Mouse (Mus musculus) midbrain, embryonic 16.5 days (tissue): ENCODE results near the gene Pafah1b3. TPM values are rescaled to one million over a fixed set of nuclear protein-coding genes. Genes with fewer than 3 reads are reported as not detected.

Experiments
- ATAC-seq: fragments of 200-750 bp; cut with Nextera tagmentation; 2 replicates; pipeline ENCODE4 v1.8.0; 2017; ENCODE audit warnings: moderate TSS enrichment
- H3K27ac ChIP-seq: fragments of 300-500 bp; sonication (generic); 2 replicates; pipeline ENCODE4 v1.5.1; 2014; ENCODE audit warnings: mild to moderate bottlenecking, low read length, mixed read lengths
- H3K27me3 ChIP-seq: fragments of 300-500 bp; sonication (generic); 2 replicates; pipeline ENCODE4 v1.6.1; 2014; ENCODE audit warnings: low read depth, low read length, mixed read lengths; ENCODE audit not compliant: control insufficient read depth, insufficient read depth
- H3K36me3 ChIP-seq: fragments of 300-500 bp; sonication (generic); 2 replicates; pipeline ENCODE4 v1.6.1; 2014; ENCODE audit warnings: mild to moderate bottlenecking, low read length, moderate library complexity, mixed read lengths; ENCODE audit not compliant: control insufficient read depth, insufficient read depth
- H3K4me1 ChIP-seq: fragments of 300-500 bp; sonication (generic); 2 replicates; pipeline ENCODE4 v1.6.1; 2014; ENCODE audit warnings: mild to moderate bottlenecking, low read length, mixed read lengths; ENCODE audit not compliant: control insufficient read depth, insufficient read depth
- H3K4me2 ChIP-seq: fragments of 300-500 bp; sonication (generic); 2 replicates; pipeline ENCODE4 v1.6.1; 2014; ENCODE audit warnings: mild to moderate bottlenecking, low read length, mixed read lengths
- H3K4me3 ChIP-seq: fragments of 300-500 bp; sonication (generic); 2 replicates; pipeline ENCODE4 v1.5.1; 2014; ENCODE audit warnings: low read depth, mild to moderate bottlenecking, low read length, moderate library complexity, mixed read lengths
- H3K9ac ChIP-seq: fragments of 300-500 bp; sonication (generic); 2 replicates; pipeline ENCODE4 v1.6.1; 2014; ENCODE audit warnings: low read depth, low read length, mixed read lengths
- H3K9me3 ChIP-seq: fragments of 300-500 bp; sonication (generic); replicated peaks from 2 replicates; pipeline ENCODE4 v1.6.1; 2014; ENCODE audit warnings: mild to moderate bottlenecking, low read length, mixed read lengths; ENCODE audit not compliant: control insufficient read depth, poor library complexity, severe bottlenecking
- WGBS: fragments of 180-500 bp; shearing (Covaris S2); extraction: QIAGEN DNeasy Blood & Tissue Kit; methylation state at CpG from one replicate; pipeline ENCODE4 v1.1.7; 2014; 5-methylcytosine and 5-hydroxymethylcytosine counted together
- polyA plus RNA-seq: library from polyadenylated mRNA; unstranded; fragments of >200 nt; fragmentation: Nextera tagmentation; extraction: Ambion mirVana; gene quantifications from 2 replicates; pipeline ENCODE4 v1.2.1, GENCODE M21; 2015

Gene Pafah1b3
- polyA plus RNA-seq, 1 experiment from 2014 or later, result 703 TPM

DNA sequence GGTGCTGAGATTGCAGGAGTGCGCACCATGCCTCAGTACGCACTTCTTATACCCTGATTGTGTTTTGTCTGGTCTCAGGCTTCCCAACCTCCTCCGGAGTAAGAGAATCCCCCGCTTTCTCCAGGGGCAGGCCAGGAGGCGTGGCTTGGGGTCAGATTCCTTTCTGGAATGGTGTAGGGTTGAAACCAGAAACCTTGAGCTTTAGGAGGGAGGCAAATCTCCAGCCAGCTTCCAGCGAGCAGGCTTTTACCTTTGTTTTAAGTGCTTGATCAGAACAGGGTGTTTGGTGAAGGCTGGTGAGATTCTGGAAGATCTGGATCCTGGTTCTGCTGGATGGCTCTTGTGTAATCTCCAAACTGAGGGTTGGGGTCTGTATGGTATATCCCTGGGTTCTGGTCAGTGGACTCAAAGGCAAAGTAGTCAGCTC lies 24.3 kb upstream of the Pafah1b3 start:
- WGBS, result 11% methylated on average over 6 of the region's 6 CpGs
- Histone ChIP-seq H3K9ac (0 out of 2 replicates have a peak overlapping the region, but pooled peaks have one; percentile 20), H3K4me2 (peak overlapping the region; percentile 19), H3K27me3 (no peaks in the 10 kb centered on the region), H3K36me3 (no peaks in the 10 kb centered on the region; the same call in 1 of the 2 replicates), H3K9me3 (no peaks in the 10 kb centered on the region), H3K27ac (peak overlapping the region; percentile 55; the same call in 1 of the 2 replicates), H3K4me3 (no peak overlapping the region), H3K4me1 (peaks cover 33% of the 10 kb centered on the region)
- no peak for ATAC-seq

DNA sequence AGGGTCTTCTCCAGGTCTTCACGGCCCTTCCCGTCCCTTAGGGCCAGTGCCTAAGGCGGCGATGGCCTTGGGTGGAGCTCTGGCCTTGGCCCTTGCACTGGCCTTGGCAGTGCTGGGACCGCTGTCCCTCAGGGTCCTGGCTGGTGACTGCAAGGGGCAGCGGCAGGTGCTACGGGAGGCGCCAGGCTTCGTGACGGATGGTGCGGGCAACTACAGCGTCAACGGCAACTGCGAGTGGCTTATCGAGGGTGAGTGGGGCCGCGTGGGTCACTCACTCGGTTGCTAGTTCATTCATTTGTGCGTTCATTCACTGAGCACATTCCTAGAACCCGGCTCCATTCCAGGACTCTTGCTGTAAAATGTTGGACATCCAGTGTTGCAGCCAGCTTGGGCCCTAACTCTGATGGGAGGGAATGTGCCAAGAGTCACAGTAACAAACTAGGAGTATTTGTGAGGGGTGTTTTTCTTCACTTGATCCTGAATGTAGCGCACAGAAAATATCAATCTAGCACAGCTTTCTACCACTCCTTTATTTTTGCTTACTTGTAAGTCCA lies 19.7 kb upstream of the Pafah1b3 start:
- Histone ChIP-seq H3K36me3 (peaks cover 5% of the 10 kb centered on the region; the same call in 1 of the 2 replicates), H3K4me2 (peak overlapping the region; percentile 100), H3K4me1 (peaks cover 47% of the 10 kb centered on the region), H3K9me3 (no peaks in the 10 kb centered on the region), H3K27me3 (peaks cover 18% of the 10 kb centered on the region), H3K4me3 (peak overlapping the region; percentile 76), H3K27ac (peak overlapping the region; percentile 90), H3K9ac (peak overlapping the region; percentile 93)
- no peak; the same call in 1 of the 2 replicates for ATAC-seq
- WGBS, result 10% methylated on average over 21 of the region's 21 CpGs

DNA sequence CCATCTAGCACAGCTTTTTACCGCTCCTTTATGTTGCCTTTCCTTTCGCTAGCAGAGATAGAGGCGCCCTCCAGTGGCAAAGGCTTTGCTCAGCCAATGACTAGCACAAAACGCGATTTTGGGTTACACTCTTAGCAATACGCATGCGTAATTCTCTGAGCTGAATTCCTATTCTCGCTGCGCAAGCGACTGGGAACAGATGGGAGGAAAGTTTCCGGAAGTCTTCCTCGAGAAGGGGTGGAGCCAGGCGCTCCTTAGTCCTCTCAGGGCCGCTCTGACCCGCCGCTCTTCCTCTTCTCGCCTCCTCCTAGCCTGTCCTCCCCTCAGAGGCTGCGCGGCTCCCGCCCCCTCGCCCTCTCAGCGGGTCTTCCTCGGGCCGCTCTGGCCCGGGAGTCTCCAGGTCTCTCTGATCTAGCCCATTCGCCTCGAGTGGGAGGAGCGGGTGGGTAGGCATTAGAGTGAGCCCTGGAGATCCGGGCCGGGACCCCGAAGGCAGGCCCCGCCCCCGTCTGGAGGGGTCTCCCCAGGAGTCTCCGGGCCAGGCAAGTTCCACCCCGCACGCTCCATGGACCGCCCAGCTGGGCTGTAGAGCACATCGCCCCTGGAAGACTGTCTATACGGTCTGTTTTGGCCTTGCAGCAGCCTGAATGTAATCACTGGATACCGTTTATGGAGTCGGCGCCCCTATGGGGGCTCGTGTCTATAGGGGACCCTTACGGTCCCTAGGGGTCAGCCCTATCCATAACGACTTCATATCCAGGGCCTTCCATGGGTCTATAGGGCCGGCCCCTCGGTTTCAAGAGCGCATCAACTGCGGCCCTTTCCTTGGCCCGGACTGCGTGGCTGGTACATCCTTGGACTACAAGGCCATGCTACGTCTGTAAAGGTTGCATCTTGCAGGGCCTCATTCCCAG lies 19.0 kb upstream of the Pafah1b3 start, which contains the start of gene Megf8:
TSS of gene Megf8 (plus strand) at position 633 of the 914 bp plus-strand sequence.
- Histone ChIP-seq H3K4me3 (peak within 1 kb of the TSS; percentile 76), H3K27me3 (peaks cover 26% of the 10 kb centered on the region), H3K4me2 (peak within 1 kb of the TSS; percentile 100), H3K9ac (peak within 1 kb of the TSS; percentile 93), H3K9me3 (no peaks in the 10 kb centered on the region), H3K4me1 (peaks cover 42% of the 10 kb centered on the region), H3K36me3 (peaks cover 6% of the 10 kb centered on the region; the same call in 1 of the 2 replicates), H3K27ac (peak within 1 kb of the TSS; percentile 90)
- WGBS, result under 1% methylated on average over 52 of the region's 52 CpGs
- peak; percentile 99 for ATAC-seq

DNA sequence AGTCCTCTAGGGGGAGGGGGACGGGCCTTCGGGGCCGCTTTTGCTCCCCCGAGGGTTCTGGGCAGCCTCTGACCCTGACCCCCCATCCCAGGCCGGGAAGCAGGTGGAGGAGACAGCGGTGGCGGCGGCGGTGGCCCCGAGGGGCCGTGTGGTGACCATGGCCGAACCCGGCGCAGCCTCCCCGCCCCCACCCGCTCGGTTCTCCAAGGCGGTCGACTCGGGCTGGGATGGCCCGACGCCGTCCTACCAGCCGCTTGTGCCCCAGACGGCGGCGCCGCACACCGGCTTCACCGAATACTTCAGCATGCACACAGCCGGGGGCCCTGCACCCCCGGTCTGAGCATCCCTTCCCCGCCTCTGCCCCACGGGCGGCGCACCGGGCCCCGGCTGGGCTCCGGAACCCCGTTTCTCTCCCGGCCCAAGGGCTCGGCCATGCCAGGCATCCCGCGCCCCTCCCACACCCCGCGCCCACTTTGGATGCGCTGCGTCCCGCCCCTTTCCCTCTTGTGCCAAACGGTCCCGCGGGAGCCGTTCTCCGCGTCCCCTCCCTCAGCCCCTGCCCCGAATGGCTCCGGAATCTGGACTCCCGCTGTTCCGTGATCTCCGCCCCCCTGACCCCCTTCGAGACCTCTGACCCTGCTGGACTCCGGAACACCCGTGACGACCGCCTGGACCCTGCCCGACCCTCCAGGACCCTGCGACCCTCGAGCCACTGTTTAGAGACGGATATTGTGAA lies 17.7 kb upstream of the Pafah1b3 start:
- Histone ChIP-seq H3K4me1 (peaks cover 33% of the 10 kb centered on the region), H3K4me2 (peak overlapping the region; percentile 54), H3K27me3 (peaks cover 35% of the 10 kb centered on the region), H3K9me3 (no peaks in the 10 kb centered on the region), H3K27ac (no peak overlapping the region), H3K9ac (peak overlapping the region; percentile 48; the same call in 1 of the 2 replicates), H3K36me3 (peaks cover 6% of the 10 kb centered on the region; the same call in 1 of the 2 replicates), H3K4me3 (peak overlapping the region; percentile 27)
- no peak for ATAC-seq
- under 1% methylated on average over 63 of the region's 69 CpGs for WGBS

DNA sequence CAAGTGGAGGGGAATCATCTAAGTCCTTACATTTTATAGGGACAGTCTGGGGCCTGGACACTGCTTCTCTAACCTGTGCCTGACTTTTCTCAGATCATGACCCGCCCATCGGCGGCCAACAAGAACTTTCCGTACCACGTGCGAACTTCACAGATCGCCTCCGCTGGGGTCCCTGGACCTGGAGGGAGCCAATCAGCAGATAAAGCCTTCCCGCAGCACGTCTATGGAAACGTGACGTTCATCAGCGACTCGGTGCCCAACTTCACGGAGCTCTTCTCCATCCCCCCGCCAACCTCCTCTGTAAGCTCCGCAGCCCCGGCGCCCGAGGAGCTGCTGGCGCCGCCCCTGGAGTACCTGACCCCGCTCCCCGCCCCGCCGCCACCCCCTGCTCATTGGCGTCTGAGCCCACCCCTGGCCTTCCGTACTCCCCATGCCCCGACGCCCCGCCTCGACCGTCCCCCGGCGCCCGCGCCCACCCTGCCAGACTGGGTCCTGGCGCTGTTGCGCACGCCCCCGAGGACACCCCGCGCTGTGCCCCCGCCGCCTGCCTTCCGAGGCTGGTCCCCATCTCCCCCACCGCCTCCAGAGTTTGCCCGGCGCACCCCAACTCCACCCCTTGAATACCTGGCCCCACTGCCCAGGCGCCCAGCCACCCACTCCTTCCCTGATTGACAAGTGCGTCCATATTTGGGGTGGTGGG lies 17.0 kb upstream of the Pafah1b3 start:
- Histone ChIP-seq H3K4me3 (peak overlapping the region; percentile 27), H3K9me3 (no peaks in the 10 kb centered on the region), H3K4me1 (peaks cover 33% of the 10 kb centered on the region), H3K4me2 (peak overlapping the region; percentile 54), H3K27ac (no peak overlapping the region), H3K36me3 (peaks cover 6% of the 10 kb centered on the region; the same call in 1 of the 2 replicates), H3K27me3 (peaks cover 35% of the 10 kb centered on the region), H3K9ac (peak overlapping the region; percentile 48; the same call in 1 of the 2 replicates)
- 6% methylated on average over 42 of the region's 51 CpGs for WGBS
- no peak for ATAC-seq

DNA sequence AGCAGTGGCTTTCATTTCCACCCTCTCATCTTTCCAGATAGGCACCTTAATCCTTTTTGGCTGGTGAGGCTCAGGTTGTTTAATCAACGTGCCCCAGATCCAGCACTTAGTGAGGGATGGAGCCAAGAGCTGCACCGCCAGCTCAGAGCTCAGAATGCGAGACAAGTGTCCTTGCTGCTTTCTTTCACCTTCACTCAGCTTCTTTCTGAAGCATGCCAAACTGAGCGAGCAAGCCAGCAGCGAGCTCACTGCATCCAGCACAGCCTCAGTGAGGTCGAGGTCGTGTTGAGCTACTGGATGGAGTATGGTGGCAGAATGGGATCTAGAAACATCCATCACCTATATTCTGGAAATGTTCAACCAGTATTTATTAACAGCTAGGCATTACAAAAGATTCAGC lies 15.5 kb upstream of the Pafah1b3 start:
- WGBS, result 48% methylated on average over 7 of the region's 7 CpGs
- H3K4me1 ChIP-seq, result peaks cover 24% of the 10 kb centered on the region

DNA sequence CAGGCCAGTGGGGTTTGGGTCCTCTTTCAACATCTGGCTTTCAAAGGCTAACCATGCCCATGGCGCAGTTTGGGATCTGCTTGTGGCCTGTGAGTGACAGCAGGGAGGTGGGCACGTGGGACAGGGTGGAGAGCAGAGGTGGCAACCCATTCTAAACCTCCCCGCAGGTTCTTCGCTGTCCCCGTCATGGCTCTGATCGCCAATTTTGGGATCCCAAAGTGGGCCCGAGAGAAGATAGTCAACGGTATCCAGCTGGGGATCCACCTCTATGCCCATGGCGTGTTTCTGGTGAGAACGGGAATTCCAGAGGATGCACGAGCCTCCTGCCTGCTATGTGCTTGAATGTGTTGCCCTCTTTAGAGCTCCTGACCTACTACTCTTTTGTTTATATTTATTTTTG lies 13.4 kb upstream of the Pafah1b3 start:
- Histone ChIP-seq H3K27ac (no peak overlapping the region), H3K4me1 (peaks cover 18% of the 10 kb centered on the region), H3K9ac (no peak overlapping the region), H3K4me3 (no peak overlapping the region), H3K27me3 (peaks cover 35% of the 10 kb centered on the region), H3K36me3 (peaks cover 14% of the 10 kb centered on the region), H3K4me2 (no peak overlapping the region), H3K9me3 (no peaks in the 10 kb centered on the region)
- ATAC-seq, result no peak
- WGBS, result 85% methylated on average over 11 of the region's 11 CpGs

More for the DNA sequence above, 15.5 kb upstream of the Pafah1b3 start:
- no peak overlapping the region for H3K4me2 ChIP-seq
- peaks cover 35% of the 10 kb centered on the region for H3K27me3 ChIP-seq
- no peaks in the 10 kb centered on the region for H3K9me3 ChIP-seq
- no peak overlapping the region for H3K27ac ChIP-seq
- H3K9ac ChIP-seq, result no peak overlapping the region
- ATAC-seq, result no peak
- H3K4me3 ChIP-seq, result no peak overlapping the region
- peaks cover 14% of the 10 kb centered on the region for H3K36me3 ChIP-seq

DNA sequence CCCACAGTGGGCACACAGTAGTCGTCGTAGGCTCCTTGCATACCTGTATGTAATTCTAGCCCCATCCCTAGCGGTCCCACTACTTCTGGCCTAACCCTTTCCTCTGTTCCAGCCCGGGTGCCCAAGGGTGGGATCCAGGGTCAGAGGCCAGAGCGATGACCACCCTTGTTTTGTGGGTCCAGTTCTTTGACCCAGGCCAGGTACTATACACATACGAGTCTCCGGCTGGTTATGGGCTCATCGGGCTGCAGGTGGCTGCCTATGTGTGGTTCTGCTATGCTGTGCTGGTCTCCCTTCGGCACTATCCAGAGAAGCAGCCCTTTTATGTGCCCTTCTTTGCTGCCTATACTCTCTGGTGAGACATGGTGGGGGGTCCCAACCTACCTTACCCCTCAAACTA lies 11.6 kb upstream of the Pafah1b3 start:
- H3K4me1 ChIP-seq, result peaks cover 11% of the 10 kb centered on the region; the same call in 1 of the 2 replicates
- WGBS, result 88% methylated on average over 9 of the region's 9 CpGs
- H3K36me3 ChIP-seq, result peaks cover 14% of the 10 kb centered on the region

More for the DNA sequence above, 11.6 kb upstream of the Pafah1b3 start:
- H3K4me2 ChIP-seq, result no peak overlapping the region
- no peak for ATAC-seq
- H3K4me3 ChIP-seq, result no peak overlapping the region
- H3K9ac ChIP-seq, result no peak overlapping the region
- H3K9me3 ChIP-seq, result no peaks in the 10 kb centered on the region
- peaks cover 35% of the 10 kb centered on the region for H3K27me3 ChIP-seq
- H3K27ac ChIP-seq, result no peak overlapping the region
